Mouse (Mus musculus) ES-E14 (cell line): ENCODE measurements around the gene Lpin1. TPM values are rescaled to one million over a fixed set of nuclear protein-coding genes. Genes with fewer than 3 reads are reported as not detected.

Source experiments
- DNase-seq: peaks from one replicate; pipeline ENCODE4 v3.0.0-alpha.2; 2013; ENCODE audit warnings: low read depth, low spot score
- H3K27ac ChIP-seq: 2 replicates; pipeline ENCODE4 v1.5.1; 2012; ENCODE audit warnings: low read depth, mild to moderate bottlenecking, low read length, moderate library complexity, mixed read lengths; ENCODE audit not compliant: poor library complexity, insufficient read depth, severe bottlenecking
- H3K36me3 ChIP-seq: 2 replicates; pipeline ENCODE4 v1.6.1; 2012; ENCODE audit warnings: mild to moderate bottlenecking, low read length, moderate library complexity, mixed read lengths; ENCODE audit not compliant: control insufficient read depth, poor library complexity, insufficient read depth, severe bottlenecking
- H3K4me1 ChIP-seq, 2 experiments: fragments of 150-350 bp in 1 of 2; sonication (generic) in 1 of 2; 2 replicates each; pipeline ENCODE4 v1.6.1; 2012; ENCODE audit warnings: low read length in 2 of 2, mild to moderate bottlenecking in 1 of 2, mixed read lengths in 1 of 2; ENCODE audit not compliant: control insufficient read depth in 2 of 2, insufficient read depth in 2 of 2, poor library complexity in 1 of 2
- H3K4me3 ChIP-seq, 2 experiments: fragments of 150-350 bp in 1 of 2; sonication (generic) in 1 of 2; 2 replicates each; pipeline ENCODE4 v1.5.1; 2012; ENCODE audit warnings: low read length in 2 of 2, low read depth in 1 of 2, mild to moderate bottlenecking in 1 of 2, mixed read lengths in 1 of 2; ENCODE audit not compliant: insufficient read depth in 1 of 2, poor library complexity in 1 of 2, severe bottlenecking in 1 of 2
- H3K9ac ChIP-seq: 2 replicates; pipeline ENCODE4 v1.6.1; 2012; ENCODE audit warnings: low read depth, mild to moderate bottlenecking, low read length, mixed read lengths; ENCODE audit not compliant: poor library complexity, insufficient read depth, severe bottlenecking
- H3K9me3 ChIP-seq: fragments of 150-350 bp; sonication (generic); 2 replicates; pipeline ENCODE4 v1.6.1; 2012; ENCODE audit warnings: low read depth, mild to moderate bottlenecking, low read length; ENCODE audit not compliant: control insufficient read depth, insufficient read depth
- CHD2 ChIP-seq: IDR thresholded peaks from 2 replicates; pipeline ENCODE4 v1.6.1; 2014; ENCODE audit warnings: mild to moderate bottlenecking, low read depth, low read length, inconsistent platforms
- HCFC1 ChIP-seq: IDR thresholded peaks from 2 replicates; pipeline ENCODE4 v1.6.1; 2012; ENCODE audit warnings: low read length, inconsistent platforms, borderline replicate concordance; ENCODE audit not compliant: insufficient read depth
- MAFK ChIP-seq: IDR thresholded peaks from 2 replicates; pipeline ENCODE4 v1.6.1; 2014; ENCODE audit warnings: mild to moderate bottlenecking, low read depth, low read length, inconsistent platforms; ENCODE audit not compliant: insufficient read depth
- ZC3H11A ChIP-seq: IDR thresholded peaks from 2 replicates; pipeline ENCODE4 v1.6.1; 2012; ENCODE audit warnings: low read depth, mild to moderate bottlenecking, inconsistent platforms, low read length, borderline replicate concordance
- ZNF384 ChIP-seq: IDR thresholded peaks from 2 replicates; pipeline ENCODE4 v1.6.1; 2012; ENCODE audit warnings: low read depth, low read length, inconsistent platforms
- in situ Hi-C, 2 experiments: fragments of 600-800 bp; cut with MboI; formaldehyde crosslinking; loops; one replicate each; pipeline ENCODE4 v1.15.1; 2025; ENCODE audit warnings: low sequenced_read_pairs in 2 of 2, inconsistent platforms in 1 of 2; ENCODE audit not compliant: unreplicated experiment in 2 of 2
- total RNA-seq: library from RNA; depleted of rRNA; stranded (reverse); fragments of 300-350 nt; gene quantifications from 2 replicates; pipeline ENCODE4 v1.2.3, GENCODE M21; 2012

Lpin1 gene
- total RNA-seq, 1 experiment, result 15.8 TPM

GRCm38 (mm10) chr12:16643508-16644345, 33.0 kb upstream of the Lpin1 start:
- Histone ChIP-seq H3K27ac (no peak overlapping the region), H3K36me3 (no peaks in the 10 kb centered on the region), H3K4me1 (no peaks in the 10 kb centered on the region), H3K9ac (no peak overlapping the region), H3K4me3 (no peak overlapping the region), H3K9me3 (no peaks in the 10 kb centered on the region)
- DNase-seq, result no peak
- in situ Hi-C loops, result no loop called here
- TF ChIP-seq ZNF384, result no peak
- no peak for TF ChIP-seq HCFC1
- no peak for TF ChIP-seq ZC3H11A
- no peak for TF ChIP-seq CHD2
- no peak for TF ChIP-seq MAFK

- no peak overlapping the region for H3K9ac ChIP-seq
- H3K27ac ChIP-seq, result no peak overlapping the region
- no peak overlapping the region for H3K4me3 ChIP-seq
- TF ChIP-seq HCFC1 (no peak), ZNF384 (no peak)
- H3K36me3 ChIP-seq, result no peaks in the 10 kb centered on the region
- no peak for DNase-seq
- H3K9me3 ChIP-seq, result no peaks in the 10 kb centered on the region
- in situ Hi-C loops, result no loop called here
- no peaks in the 10 kb centered on the region for H3K4me1 ChIP-seq
Measured at GRCm38 (mm10) chr12:16642000-16642399, 31.2 kb upstream of the Lpin1 start.

- no peaks in the 10 kb centered on the region for H3K4me1 ChIP-seq
- H3K9me3 ChIP-seq, result no peaks in the 10 kb centered on the region
- H3K36me3 ChIP-seq, result no peaks in the 10 kb centered on the region
- TF ChIP-seq CHD2 (no peak), MAFK (no peak), ZNF384 (no peak), HCFC1 (no peak), ZC3H11A (no peak)
- no peak for DNase-seq
- in situ Hi-C loops, result no loop called here
- no peak overlapping the region for H3K9ac ChIP-seq
- H3K4me3 ChIP-seq, result no peak overlapping the region
- no peak overlapping the region for H3K27ac ChIP-seq
Measured at GRCm38 (mm10) chr12:16640075-16640474, 29.3 kb upstream of the Lpin1 start.

GRCm38 (mm10) chr12:16639078-16639771, 28.5 kb upstream of the Lpin1 start:
- in situ Hi-C loops, result no loop called here
- Histone ChIP-seq H3K4me3 (no peak overlapping the region), H3K9ac (no peak overlapping the region), H3K4me1 (no peaks in the 10 kb centered on the region), H3K27ac (no peak overlapping the region), H3K9me3 (no peaks in the 10 kb centered on the region), H3K36me3 (no peaks in the 10 kb centered on the region)
- TF ChIP-seq ZNF384, result no peak
- TF ChIP-seq MAFK, result no peak
- TF ChIP-seq CHD2, result no peak
- TF ChIP-seq ZC3H11A, result no peak
- TF ChIP-seq HCFC1, result no peak
- no peak for DNase-seq
